Mouse (Mus musculus) cerebellum, adult 2 months (tissue): ENCODE data around the gene Naa35. TPM values are rescaled to one million over a fixed set of nuclear protein-coding genes. Genes with fewer than 3 reads are reported as not detected.

ENCODE experiments used
- DNase-seq, 2 experiments: peaks; one replicate each; pipeline ENCODE4 v3.0.0; 2021
- H3K27ac ChIP-seq: fragments of 200-500 bp; 2 replicates; pipeline ENCODE4 v1.5.1; 2012; ENCODE audit warnings: low read length, control low read depth, inconsistent platforms; ENCODE audit not compliant: insufficient read depth
- H3K27me3 ChIP-seq: fragments of 200-500 bp; 2 replicates; pipeline ENCODE4 v1.6.1; 2012; ENCODE audit warnings: inconsistent platforms, mild to moderate bottlenecking, low read length, moderate library complexity; ENCODE audit not compliant: control insufficient read depth, insufficient read depth
- H3K4me1 ChIP-seq: fragments of 200-500 bp; 2 replicates; pipeline ENCODE4 v1.6.1; 2011; ENCODE audit warnings: low read length; ENCODE audit not compliant: control insufficient read depth, insufficient read depth
- H3K4me3 ChIP-seq: fragments of 200-500 bp; replicated peaks from 2 replicates; pipeline ENCODE3; 2011; ENCODE audit warnings: mild to moderate bottlenecking, low read depth, low read length, control low read depth; ENCODE audit not compliant: insufficient read depth
- CTCF ChIP-seq: fragments of 200-500 bp; IDR thresholded peaks from 2 replicates; pipeline ENCODE4 v1.5.1; 2011; ENCODE audit warnings: low read depth, mild to moderate bottlenecking, control low read depth, low read length, moderate library complexity, borderline replicate concordance; ENCODE audit not compliant: insufficient read depth
- POLR2A ChIP-seq: fragments of 200-500 bp; IDR thresholded peaks from 2 replicates; pipeline ENCODE4 v1.6.1; 2011; ENCODE audit warnings: low read length, control low read depth, borderline replicate concordance; ENCODE audit not compliant: insufficient read depth
- WGBS: fragments of 180-500 bp; shearing (Covaris S2); methylation state at CpG from one replicate; pipeline ENCODE4 v1.1.7; 2018; 5-methylcytosine and 5-hydroxymethylcytosine counted together
- polyA plus RNA-seq: library from polyadenylated mRNA; depleted of rRNA; stranded (reverse); fragments of >200 nt; gene quantifications from 2 replicates; pipeline ENCODE4 v1.2.3, GENCODE M21; 2012

Naa35 gene
- polyA plus RNA-seq, 1 experiment = 76.9 TPM

- Histone ChIP-seq H3K27me3 (no peaks in the 10 kb centered on the region), H3K4me3 (no peak overlapping the region), H3K27ac (no peak overlapping the region), H3K4me1 (no peaks in the 10 kb centered on the region)
- WGBS = 86% methylated on average over 10 of the region's 10 CpGs
- TF ChIP-seq CTCF = no peak
- DNase-seq = no peak
Measured at GRCm38 (mm10) chr13:59605221-59605922, 20.3 kb downstream of the Naa35 start.

DNA sequence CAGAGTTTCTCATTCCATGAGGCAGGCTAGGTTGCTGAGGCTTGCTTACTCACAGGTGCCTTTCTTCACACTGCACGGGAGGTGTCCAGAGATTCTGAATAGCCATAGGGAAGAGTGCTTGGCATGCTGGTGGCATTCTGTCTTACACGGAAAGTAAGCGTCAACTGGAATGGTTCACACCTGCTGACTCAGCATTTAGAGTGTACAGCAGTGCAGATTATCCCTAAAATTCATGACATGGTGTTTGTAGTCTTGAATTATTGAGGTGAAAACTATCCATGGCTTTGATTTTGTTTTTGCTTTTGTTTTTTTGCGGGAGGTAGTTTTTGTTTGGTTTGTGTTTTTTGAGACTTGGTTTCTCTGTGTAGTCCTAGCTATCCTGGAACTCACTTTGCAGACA, 24.8 kb downstream of the Naa35 start:
- WGBS = 80% methylated on average over 4 of the region's 4 CpGs
- Histone ChIP-seq H3K27me3 (no peaks in the 10 kb centered on the region), H3K27ac (no peak overlapping the region), H3K4me3 (no peak overlapping the region), H3K4me1 (no peaks in the 10 kb centered on the region)
- no peak for DNase-seq
- TF ChIP-seq POLR2A (no peak), CTCF (no peak)

GRCm38 (mm10) chr13:59610437-59610836, 25.4 kb downstream of the Naa35 start:
- H3K27ac ChIP-seq = no peak overlapping the region
- WGBS = 97% methylated on average over 2 of the region's 2 CpGs
- no peak for TF ChIP-seq CTCF
- TF ChIP-seq POLR2A = no peak
- no peaks in the 10 kb centered on the region for H3K4me1 ChIP-seq
- H3K4me3 ChIP-seq = no peak overlapping the region
- H3K27me3 ChIP-seq = no peaks in the 10 kb centered on the region
- no peak for DNase-seq

DNA sequence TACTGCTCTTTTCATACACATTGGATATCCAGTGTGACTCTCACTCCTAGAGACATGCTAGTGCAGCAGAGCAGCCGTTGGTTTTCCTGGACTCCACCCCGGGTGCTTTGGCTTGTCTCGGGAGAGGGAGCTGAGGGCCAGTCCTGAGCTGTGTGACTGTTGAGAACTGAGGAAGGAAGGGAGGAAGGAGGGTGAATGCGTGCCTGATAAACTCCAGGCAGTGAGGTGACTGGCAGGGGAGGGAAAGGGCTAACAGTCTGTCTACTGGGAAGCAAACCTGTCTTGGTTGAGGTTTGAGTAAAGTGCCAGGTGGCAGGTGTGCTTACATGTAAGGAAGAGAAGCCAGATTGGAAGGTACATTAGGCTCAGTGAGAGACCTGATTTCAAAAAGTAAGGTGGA, 28.8 kb downstream of the Naa35 start:
- DNase-seq = no peak
- Histone ChIP-seq H3K27ac (no peak overlapping the region), H3K4me1 (no peaks in the 10 kb centered on the region), H3K4me3 (no peak overlapping the region), H3K27me3 (no peaks in the 10 kb centered on the region)
- 60% methylated on average over 4 of the region's 4 CpGs for WGBS
- no peak for TF ChIP-seq POLR2A
- no peak for TF ChIP-seq CTCF

DNA sequence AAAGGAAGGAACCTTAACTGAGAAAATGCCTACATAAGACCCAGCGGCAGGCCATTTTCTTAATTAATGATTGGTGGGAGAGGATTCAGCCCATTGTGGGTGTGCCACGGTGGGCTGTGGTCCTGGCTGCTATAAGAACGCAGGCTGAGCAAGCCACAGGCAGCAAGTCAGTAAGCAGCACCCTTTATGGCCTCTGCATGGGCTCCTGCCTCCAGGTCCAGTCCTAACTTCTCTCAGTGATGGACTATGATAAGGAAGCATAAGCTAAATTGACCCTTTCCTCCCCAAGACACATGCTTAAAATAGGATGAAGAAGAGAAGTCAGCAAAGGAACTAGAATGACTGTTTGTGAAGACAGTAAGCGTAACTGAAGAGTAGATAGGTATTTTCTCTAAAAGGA, 30.1 kb downstream of the Naa35 start:
- no peak for DNase-seq
- 94% methylated on average over 4 of the region's 4 CpGs for whole genome bisulfite sequencing

GRCm38 (mm10) chr13:59615554-59615953, 30.5 kb downstream of the Naa35 start:
- WGBS = 90% methylated on average over 4 of the region's 4 CpGs
- DNase-seq = no peak
- TF ChIP-seq POLR2A (no peak), CTCF (no peak)
- no peaks in the 10 kb centered on the region for H3K4me1 ChIP-seq
- no peak overlapping the region for H3K4me3 ChIP-seq
- no peak overlapping the region for H3K27ac ChIP-seq
- no peaks in the 10 kb centered on the region for H3K27me3 ChIP-seq

More for the DNA sequence above, 30.1 kb downstream of the Naa35 start:
- no peak overlapping the region for H3K4me3 ChIP-seq
- no peaks in the 10 kb centered on the region for H3K27me3 ChIP-seq
- TF ChIP-seq POLR2A (no peak), CTCF (no peak)
- H3K4me1 ChIP-seq = no peaks in the 10 kb centered on the region
- no peak overlapping the region for H3K27ac ChIP-seq

- no peaks in the 10 kb centered on the region for H3K4me1 ChIP-seq
- no peak overlapping the region for H3K27ac ChIP-seq
- no peak for DNase-seq
- no peak for TF ChIP-seq POLR2A
- no peak for TF ChIP-seq CTCF
- H3K27me3 ChIP-seq = no peaks in the 10 kb centered on the region
- H3K4me3 ChIP-seq = no peak overlapping the region
- 80% methylated on average over 6 of the region's 6 CpGs for WGBS
Measured at GRCm38 (mm10) chr13:59618463-59618862, 33.4 kb downstream of the Naa35 start.

DNA sequence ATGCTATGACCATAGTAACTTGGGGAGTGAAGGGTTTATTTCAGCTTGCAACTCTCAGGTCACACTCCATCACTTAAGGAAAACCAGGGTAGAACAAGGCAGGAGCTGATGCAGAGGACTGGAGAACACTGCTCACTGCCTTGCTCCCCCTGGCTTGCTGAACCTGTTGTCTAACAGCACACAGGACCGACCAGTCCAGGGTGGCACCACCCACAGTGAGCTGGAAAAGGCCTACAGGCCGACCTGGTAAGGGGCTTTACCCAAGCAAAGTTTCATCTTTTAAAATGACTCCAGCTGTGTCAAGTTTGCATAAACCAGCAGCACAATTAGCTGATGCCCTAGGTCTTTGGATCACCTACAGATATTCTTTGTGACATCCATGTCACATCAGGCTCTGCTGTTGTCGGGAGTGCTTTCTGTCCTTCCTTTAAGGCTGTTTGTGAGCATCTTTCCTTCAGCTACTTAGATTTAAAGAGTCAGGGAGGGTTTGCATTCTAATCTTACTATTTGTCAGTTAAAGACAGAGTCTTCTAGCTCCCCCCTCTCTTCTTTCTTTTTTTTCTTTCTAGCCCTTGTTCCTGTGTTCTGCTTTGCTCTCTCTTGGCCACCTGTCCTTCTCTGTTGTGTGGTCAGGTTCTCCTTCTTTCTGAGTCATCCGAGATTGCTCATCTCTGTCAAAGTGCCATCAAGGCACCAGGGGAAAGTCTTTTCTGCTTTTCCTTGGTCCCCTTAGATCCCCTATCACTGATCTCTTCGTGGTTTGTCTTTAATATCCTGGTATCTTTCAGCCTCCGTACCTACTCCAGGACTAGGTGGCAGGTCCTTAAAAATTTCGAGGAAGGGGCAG, 36.8 kb downstream of the Naa35 start:
- 83% methylated on average over 7 of the region's 7 CpGs for WGBS
- Histone ChIP-seq H3K4me1 (peaks cover 5% of the 10 kb centered on the region), H3K27me3 (no peaks in the 10 kb centered on the region), H3K4me3 (no peak overlapping the region), H3K27ac (no peak overlapping the region)
- DNase-seq = no peak
- TF ChIP-seq CTCF (no peak), POLR2A (no peak)
